Mouse (Mus musculus) retina, postnatal 1 day (tissue): ENCODE results near the gene Adgb.
A peak's percentile ranks its signal among the peaks of the same experiment; 100 is the strongest.
"Not testable (repeated sequence)": the region's sequence is repeated elsewhere in the genome, so short reads cannot be mapped to it uniquely, and the experiment has no call there.

ENCODE experiments used
- DNase-seq: peaks from one replicate; pipeline ENCODE4 v3.0.0-alpha.2; 2012

Adgb gene

DNA sequence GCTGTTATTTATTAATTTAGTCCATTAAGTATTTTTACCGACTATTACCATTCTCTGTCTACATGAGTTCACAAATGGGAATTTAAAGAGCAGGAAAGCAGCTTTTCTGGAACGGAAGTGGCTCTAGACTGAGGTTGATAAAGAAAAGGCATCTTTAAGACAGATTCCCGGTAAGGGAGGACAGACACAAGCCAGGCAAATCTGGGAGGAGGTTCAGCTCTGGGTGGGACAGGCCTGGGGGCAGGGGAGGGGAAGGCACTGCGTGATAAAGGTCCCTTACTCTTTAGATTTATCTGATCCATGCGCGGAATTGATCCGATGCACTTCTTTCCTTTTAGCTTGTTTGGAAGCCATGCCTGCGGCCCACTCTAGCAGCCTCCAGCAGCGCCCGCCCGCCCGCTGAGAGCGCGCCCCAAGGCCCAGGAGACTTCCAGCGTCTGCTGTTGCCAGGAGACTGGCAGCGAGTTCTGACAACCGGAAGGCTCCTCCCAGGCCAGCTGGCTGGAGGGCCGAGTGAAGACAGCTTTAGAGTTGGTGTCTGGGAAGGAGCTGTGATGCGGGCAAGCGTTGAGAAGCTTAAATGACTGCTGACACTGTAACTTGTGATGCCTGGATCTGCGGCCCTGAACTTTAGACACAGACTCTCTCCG is at the start of gene Adgb:
TSS of gene Adgb (minus strand) at position 366 of the 650 bp plus-strand sequence.
- DNase-seq = peak; percentile 85

DNA sequence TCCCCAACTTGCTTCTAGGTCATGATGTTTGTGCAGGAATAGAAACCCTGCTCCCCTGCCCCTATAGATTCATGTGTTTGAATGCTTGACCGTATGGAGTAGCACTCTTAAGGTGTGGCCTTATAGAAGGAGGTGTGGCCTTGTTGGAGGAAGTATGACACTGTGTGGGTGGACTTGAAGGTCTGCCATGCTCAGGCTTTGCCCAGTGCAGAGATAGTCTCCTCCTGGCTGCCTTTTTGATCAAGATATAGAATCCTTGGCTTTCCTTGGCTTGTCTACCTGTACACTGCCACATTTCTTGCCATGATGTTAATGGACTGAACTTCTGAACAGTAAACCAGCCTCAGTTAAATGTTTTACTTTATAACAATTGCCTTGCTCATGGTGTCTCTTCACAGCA is 8.0 kb upstream of the Adgb start:
- DNase-seq = no peak

DNA sequence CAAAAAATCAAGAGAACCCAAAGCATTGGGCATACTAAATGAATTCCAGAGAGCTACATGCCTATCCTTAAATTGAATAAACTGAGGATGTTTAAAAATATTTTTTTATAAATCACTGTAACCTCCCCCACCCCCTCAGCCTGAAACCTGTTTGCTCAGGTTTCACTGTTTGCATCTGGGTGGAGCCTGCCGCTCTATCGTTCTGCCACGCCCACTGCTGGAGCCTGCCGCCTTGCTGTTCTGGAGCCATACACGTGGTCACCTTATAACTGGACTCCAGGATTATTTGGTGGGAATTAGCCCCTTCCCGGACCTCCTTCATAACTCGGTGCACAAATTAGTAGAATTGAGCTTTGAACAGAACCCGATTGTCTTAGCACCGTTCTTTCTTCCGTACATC is 5.3 kb upstream of the Adgb start:
- not testable (repeated sequence) for DNase-seq

DNA sequence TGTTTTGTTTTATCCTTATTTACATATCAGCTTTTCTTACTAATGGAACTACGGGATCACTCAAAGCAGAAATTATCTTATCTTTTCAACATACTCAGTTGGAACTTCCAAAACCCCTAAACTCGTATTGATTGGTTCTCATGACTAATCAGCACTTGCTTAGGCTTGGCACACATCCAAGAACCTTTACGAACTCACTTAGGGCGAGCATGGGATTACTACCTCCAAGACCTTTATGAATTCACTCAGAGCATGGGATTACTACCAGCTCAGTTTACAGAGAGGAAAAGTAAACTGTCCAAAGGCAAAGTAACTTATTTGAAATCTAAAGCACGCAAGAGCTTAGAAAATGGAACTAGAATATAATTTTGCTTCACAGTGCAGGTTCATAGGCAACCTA is 4.8 kb upstream of the Adgb start:
- DNase-seq = no peak

DNA sequence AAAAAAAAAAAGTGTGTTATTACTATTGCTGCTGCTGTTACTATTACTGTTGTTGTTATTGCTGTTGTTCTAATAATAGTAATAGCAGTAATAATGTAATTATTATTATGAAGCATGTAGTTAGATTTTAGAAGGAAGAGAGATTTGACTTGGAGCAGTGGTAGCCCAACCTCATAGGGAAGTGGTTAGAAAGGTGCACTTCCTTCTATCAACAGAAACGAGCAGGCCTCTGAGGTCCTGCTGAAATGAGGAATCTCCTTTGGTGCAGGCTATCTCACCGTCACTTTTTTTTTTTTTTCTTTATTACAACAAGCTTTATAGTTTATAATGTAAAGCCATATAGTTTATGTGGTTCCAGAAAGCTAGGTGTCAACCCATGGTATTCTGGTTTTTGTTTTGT is 4.4 kb upstream of the Adgb start:
- DNase-seq = no peak

DNA sequence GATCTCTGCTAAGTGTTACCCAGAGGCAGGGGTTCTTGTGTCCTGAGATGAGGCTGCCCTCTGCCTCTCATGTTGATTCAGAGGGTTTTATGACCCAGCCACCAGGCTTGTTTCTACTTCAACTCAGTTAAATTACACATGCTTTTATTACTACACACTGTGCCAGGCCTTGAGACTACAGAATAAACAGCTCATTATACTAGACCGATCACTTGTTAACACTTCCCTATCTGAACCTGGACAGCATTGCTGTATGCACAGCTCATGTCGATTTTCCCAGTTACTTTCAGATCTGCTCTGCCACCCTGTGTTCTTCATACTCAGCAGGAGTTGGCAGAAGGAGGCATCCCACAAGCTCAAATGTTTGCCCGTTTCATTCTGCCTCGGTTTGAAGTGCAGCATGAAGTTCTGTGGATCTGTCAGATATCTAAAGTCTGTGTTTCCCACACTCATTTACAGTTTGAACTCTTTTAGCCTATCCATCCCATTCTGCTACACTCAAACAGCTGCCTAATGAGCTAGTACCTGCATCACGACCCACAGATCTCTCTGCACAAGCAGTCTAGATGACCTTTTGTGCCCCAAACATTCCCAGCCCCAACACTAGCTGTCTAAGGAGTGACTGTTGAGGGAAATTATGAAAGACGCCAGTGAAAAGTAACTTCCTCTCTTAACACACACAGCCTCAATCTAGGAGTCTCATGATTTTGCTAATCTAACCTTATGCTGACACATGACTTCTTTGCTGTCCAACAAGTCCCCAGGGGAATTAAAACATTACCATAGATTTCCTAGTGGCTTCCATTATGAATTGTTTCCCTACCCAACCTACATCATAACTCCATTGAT is 3.2 kb downstream of the Adgb start:
- DNase-seq = no peak

DNA sequence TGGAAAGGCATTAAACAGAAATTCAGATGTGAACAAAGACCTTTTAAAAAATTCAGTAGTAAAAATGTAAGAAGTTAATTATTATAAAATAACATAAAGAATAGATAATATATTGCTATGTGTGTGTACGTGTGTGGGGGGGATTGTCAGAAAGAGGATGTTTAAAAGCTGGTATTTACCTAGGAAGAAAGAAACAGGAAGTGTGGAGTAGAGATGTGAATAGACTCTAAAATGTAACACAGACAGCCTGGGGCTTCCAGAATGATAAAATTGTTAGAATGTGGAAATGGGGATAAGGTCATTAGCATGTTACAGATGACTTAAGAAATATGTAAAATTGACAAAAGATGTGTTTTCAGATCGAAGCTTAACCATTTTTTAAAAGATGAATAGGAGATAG is 12.0 kb downstream of the Adgb start:
- DNase-seq = no peak

DNA sequence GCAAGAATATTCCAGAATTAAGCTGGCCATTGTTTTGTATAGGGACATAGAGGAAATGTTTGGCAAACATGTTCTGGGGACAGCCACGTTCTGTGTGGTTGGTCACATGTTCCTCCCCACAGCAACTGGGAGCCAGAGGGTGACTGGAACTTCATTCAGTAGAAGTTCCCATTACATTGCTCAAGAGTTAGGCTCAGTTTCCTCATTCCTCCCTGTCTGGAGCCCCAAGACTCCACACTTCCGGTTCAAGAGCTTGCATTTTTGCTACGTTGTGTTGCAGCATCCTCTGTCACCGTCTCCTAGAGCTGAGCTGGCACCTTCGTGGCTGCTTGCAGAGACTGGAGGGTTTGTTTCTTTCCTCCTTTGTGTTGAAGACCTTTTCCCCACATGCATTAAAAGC is 15.1 kb downstream of the Adgb start:
- DNase-seq = no peak

DNA sequence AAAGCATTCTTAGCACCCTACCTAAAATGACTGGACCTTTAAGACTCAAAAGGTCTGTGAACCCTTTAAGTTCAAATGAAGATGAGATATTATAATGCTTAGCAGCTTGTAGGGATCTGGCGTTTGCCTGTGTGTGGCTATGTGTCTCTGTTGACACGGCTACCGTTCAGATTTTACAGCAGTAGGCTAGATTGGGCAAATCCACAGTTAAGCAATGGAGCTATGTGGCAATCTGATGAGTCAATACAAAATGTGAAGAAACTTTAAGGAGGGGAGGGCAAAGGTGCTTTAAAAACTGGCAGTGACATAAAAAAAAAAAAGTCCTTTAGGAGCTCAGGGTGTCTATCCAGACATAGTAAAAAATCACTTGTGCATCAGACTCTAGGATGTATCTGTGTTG is 23.1 kb downstream of the Adgb start:
- no peak for DNase-seq

DNA sequence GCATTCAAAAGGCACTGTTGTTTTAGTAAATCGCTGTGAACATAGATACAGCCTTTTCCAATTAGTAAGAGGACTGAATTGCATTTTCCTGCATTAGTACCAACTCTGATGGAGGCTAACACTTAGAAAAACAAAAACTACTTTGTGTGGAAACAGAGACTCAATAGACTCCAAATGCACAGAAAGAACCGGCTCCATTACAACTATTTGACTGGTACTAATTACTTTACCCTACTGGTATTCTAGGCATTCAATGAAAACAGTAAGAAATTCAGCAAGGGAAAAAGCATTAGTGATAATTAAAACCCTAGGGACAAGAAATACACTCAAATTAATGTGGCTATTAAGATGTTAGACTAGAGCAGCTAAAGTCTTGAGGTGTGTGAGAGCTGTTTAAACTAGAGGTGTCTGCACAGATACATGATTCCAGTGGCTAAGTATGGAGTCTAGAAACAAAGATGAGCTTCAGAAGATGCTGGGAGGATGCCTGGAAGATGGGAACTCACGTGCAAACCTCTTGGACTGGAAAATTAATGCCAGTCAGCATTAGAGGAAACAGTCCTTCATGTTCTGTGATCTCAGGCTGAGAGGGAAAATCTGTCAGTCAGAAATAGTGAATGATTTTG is 27.2 kb downstream of the Adgb start:
- no peak for DNase-seq

DNA sequence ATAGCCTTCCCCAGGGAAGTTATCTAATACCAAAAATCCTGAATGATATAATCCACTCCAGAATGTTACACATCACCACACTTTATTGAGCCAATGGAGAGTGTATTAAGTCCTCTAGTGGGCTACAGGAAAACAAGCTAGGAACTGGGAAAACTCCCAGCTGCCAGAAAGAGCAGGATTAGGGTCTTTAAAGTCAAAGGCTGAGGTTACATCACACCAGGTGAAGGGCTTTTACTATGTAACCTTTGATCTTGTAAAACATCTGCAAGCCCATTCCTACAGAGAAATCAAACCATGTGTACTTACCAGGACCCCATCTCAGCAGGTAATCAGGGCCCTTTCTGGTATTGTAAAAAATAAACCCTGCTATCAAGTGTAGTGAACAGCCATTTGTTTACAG is 28.6 kb downstream of the Adgb start:
- no peak for DNase-seq

DNA sequence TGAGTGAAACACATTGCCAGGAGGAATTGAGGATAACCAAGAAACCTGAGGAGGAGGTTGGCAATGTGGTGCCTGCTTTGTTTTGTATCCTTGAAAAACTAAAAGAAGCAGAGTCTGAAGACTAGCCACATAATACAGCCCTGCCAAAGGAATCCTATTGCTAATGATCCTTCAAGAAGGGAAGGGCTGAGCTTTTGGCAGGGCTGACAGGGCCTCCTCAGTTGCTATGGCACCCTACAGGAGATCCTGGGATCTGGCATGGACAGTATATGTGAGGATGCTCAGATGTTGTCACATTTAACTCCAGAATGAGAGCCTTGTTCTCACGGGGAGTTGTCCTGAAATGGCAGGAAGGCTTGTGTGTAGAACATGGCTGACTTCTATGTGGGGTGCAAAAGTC is 37.1 kb downstream of the Adgb start:
- DNase-seq = no peak

DNA sequence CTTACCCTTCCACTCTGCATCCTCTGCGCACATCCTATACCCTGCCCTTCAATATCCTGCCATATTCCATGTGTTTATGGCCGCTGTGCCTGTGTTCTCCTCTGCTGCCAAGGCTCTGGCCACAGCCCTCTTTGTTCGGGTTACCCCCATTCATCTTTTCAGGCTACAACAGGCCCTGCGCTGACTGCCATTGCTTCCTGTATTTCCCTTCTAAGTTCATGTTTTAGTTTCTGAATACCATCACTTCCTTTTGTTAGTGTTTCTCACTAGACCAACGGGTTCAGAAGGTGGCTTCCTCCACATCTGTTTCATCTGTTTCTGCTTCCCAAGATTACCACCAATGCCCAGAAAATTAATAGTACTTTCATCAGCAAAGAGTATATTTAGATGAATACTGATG is 42.5 kb downstream of the Adgb start:
- DNase-seq = no peak

DNA sequence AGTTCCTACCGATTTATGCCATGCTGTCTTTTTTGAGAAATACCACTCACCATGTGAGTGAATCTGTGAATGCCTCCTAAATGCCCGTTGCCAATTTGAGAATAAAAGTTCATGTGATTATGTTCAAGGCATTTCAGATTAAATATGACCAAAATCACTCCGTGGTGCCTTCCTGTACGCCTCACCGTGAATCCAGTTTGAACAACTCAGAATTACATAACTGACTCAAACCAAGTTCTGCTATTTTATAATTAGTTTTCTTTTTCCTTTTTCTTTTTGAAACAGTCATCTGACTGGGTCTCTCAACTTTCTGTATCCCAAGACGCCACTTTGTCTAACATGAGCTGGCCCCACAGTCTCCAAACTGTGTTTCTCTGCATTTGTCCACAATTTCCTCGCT is 43.1 kb downstream of the Adgb start:
- no peak for DNase-seq

DNA sequence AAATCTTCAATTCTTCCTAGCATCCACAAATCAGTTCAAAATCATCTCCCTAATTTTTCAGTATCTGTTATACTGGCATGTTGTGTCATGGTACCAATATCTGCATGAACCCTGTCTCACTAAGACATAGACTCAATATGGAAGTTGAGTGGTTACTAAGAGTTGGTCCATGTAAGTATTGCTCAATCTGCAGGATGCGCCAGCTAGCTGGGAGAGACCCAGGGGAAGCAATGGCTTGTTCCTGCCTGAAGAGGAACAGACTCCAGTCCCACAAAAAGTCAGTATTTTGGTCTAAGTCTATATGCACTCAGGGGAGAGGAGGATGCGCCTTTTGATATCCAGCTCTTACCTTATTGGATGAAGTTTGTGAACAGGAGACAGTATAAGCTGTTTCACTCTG is 47.7 kb downstream of the Adgb start:
- no peak for DNase-seq

DNA sequence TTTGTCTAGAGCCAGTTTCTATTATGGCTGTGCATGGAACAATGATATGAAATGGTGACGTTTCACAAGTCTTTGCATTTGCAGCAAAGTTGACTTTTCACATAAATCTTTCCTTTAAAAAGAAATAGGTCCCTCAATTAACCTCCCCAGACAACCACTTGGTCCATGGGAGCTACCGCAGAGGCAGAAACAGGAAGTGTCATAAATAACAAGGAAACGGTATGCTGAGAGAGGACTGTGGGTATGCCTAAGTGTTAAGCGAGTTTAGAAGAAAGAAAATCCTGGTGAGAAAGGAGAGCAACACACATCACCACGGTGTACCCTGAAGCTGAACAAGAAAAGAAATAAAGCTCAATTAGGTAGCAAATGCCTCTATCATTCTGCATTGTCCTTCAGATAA is 61.1 kb downstream of the Adgb start:
- no peak for DNase-seq

DNA sequence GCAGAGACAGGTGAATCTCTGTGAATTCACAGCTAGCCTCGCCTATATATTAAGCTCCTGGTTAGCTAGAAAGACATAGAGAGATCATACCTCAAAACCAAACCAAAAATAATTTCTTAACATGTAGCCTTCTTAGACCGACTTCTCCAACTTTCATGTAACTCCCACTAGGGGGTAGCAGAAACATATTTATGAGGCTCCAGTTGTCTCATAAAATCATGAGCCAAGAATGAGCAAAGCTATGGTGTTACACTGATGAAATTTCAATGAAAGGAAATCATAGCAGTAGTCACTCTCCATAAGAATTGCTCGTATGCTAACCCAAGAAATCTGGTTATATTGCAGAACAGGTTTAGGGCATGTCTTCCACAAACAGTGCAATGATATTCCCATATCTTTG is 64.0 kb downstream of the Adgb start:
- peak; percentile 65 for DNase-seq

DNA sequence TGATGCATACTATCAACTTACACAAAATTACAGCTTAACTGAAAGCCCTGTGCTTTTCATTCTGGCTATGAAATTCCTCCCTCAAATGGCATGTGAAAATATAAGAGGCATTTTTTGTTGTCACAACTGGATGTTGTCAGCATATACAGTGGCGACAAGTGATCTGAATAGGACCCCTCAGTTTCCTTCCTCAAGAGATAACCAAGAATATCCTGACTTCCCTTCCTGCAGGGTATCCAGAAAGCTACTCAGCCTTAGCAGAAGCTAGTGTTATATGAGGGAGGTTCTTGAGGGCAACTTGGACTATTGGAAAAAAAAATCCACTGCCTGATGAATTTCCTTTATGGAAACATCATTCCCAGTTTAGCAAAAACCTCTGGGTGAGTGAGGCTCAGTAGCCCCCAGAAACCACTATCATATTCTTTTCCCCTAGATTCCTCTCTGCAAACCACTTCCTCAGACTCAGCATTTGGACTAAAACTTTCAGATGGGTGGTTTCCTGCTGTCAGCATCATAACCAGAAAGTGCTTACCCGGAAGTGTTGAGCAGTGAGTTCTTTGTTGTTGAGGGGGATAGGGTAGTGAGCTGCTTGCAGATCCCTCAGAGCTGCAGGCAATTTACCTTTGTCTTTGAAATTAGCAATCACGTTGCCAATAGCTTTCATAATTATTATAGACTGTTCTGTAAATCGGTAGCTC is 76.2 kb downstream of the Adgb start:
- DNase-seq = no peak

DNA sequence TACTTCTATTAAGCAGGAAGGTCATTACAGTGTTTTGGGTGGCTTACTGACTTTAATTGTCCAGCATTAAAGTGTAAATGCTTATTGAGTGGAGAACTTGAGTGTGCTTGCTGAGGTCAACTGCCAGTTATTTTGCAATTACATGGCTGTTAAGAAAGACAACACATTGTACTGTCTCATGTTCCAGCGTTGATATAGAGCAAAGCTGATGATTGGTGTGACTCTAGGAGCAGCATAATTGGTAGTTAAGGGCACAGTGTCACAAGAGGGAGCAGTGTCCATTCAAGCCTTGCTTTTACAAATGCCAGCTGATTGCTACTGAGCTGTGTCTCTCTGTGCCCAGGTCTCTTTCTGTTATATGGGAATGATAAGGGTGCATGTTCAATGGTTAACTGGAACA is 97.5 kb downstream of the Adgb start:
- no peak for DNase-seq

DNA sequence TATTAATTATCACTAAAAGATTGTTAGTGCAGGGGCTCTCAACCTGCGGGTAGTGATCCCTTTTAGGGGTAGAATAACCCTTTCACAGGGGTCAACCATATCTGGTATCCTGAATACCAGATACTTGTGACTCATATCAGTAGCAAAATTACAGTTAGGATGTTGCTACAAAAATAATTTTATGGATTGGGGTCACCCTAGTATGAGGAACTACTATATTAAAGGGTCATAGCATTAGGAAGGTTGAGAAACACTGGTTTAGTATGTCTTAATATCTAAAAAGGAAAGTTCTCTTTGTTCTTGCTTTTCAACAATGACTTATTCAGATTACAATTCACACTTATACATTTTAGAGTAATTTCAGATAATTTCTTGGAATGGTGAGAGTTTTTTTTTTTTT is 108.1 kb downstream of the Adgb start:
- DNase-seq = no peak

DNA sequence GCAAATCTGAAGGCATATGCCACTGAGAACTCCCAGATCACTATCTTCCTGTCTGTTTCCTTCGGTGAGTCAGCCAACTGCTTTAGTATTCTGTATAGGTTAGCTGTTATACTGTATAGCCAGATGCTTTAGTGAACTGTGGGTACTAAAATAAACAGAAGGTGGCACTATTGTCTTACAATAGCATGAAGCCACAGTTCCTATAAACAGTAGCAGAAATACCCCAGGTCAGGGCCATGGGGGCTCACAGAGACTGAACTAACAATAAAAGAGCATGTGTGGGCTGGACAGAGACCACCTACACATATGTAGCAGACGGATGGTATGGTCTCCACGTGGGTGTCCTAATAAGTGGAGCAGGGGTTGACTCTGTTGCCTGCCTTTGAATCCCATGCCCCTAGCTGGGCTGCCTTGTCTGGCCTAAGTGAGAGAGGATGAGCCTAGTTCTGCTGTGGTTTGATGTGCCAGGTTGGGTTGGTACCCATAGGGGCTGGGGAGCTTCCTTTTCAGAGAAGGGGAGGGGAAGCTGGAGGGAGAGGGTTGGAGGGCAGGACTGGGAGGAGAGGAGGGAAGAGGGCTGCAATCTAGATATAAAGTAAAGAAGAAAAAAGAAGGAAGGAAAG is 116.4 kb downstream of the Adgb start:
- DNase-seq = peak; percentile 70

DNA sequence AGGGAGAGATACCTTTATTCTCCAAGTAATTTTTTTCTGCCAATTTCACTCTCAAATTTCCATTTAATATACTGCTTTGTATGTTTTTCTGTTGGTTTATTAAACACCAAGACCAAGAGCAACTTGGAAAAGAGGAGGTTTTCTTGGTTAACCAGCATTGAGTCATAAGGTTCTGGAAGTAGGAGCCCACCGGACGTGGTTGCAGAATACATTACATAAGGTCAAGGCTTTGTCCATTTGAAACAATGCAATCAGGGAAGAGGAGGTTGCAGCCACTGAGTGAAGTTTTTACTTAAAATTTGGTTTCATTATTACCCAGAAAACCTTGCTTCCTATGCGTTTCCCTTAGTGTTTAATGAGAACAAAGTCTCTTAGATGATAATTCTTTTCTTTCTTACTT is 119.9 kb downstream of the Adgb start:
- no peak for DNase-seq

DNA sequence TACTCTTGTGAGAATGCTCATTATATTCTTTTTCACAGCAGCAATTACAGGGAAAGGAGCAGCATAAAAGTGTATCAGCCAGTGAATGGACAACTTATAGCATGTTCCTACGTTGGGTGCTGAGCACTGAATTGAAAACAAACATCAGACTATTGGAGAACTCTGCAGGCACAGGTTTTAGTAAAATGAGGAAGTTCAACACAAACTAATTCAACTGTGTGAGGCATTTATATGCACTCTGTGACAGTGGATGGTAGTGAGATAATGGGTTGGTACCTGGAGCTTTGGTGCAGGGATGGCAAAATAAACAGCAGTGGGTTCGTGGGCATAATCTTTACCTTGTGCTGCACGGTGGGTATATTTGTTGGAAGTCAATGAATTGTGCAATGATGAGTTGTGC is 121.6 kb downstream of the Adgb start:
- DNase-seq = no peak
